Mouse (Mus musculus): ENCODE data around the gene Frmd6. TPM values are rescaled to one million over a fixed set of nuclear protein-coding genes. Genes with fewer than 3 reads are reported as not detected.

Gene Frmd6
- polyA plus RNA-seq, 1 experiment from 2014 or later = 34.9 TPM

DNA sequence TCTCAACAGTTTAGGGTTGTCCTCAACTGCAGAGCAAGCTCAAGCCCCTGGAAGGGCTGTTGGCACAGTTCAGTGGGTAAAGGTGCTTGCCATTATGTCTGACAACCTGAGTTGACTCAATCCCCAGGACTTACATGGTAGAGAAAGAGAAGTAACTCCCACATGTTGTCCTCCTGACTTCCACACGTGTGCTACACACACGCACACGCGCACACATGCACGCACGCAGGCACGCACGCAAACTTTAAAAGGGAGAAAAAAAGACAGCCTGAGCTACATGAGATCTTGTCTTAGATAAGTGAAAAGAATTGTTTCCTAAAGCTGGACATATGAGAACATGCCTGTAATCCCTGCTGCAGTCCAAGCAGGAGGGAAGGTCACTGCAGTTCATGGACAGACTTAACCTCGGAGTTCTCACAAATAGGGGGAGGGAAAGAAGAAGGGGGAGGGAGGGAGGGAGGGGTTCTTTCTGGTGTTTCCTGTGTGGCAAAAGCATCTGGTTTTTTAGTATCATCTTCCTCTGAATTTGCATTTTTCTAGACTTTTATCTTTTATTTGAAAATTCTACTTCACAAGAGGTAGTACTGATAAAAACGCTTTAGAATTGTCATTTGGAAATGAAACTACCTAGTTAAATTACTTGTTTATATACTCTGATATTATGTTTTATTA, 121.4 kb downstream of the Frmd6 start:
- Histone ChIP-seq H3K4me3 (no peak overlapping the region), H3K4me1 (no peaks in the 10 kb centered on the region), H3K9ac (no peak overlapping the region), H3K36me3 (peaks cover 47% of the 10 kb centered on the region), H3K9me3 (no peaks in the 10 kb centered on the region), H3K27me3 (no peaks in the 10 kb centered on the region), H3K4me2 (no peak overlapping the region), H3K27ac (no peak overlapping the region)
- no peak for ATAC-seq (ENCODE audit: borderline replicate concordance, extremely low read depth, low FRiP score, low TSS enrichment)
- 91% methylated on average over 10 of the region's 10 CpGs for WGBS

Other genes with a start within 250 kb of the Frmd6 start
- gene Actr10, start 112.3 kb downstream of the Frmd6 start, polyA plus RNA-seq (2015; fragmentation: Nextera tagmentation; extraction: Ambion mirVana) = 232 and 240 TPM in 2 replicates
- gene Psma3, start 149.1 kb downstream of the Frmd6 start, polyA plus RNA-seq (2015; fragmentation: Nextera tagmentation; extraction: Ambion mirVana) = 651 and 672 TPM in 2 replicates
- 39.6 and 39.8 TPM in 2 replicates for gene Arid4a, start 190.5 kb downstream of the Frmd6 start, polyA plus RNA-seq (2015; fragmentation: Nextera tagmentation; extraction: Ambion mirVana)